Mouse (Mus musculus): ENCODE measurements around the gene Cidec.

DNA sequence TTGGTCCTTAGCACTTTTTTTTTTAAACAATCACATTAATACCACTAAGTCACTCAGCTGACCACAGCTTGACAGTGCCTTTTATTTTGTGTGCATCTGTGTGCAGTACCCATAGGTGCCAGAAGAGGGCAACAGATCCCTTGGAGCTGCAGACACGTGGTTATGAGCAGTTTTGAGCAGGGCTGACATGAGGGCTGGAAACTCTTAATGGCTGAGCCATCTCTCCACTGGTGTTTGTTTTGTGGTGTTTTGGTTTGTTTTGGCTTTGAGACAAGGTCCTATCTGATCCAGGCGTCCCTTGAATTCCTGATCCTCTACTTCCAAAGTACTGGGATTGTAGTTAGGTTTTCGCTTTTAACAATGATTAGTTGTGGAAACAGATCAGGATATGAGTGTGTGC is 8.2 kb downstream of the Cidec start:
- peak; percentile 75 for TF ChIP-seq CTCF (conservative IDR thresholded peaks at IDR 0.05; ENCODE audit: insufficient read depth, insufficient read length, low read depth, low read length)
- no peak for TF ChIP-seq POLR2A (IDR thresholded peaks at IDR 0.05; ENCODE audit: low read depth, low read length)

All from kidney, adult 2 months (tissue).